Mouse (Mus musculus): Measurements from ENCODE around the gene Abcc12.

The Abcc12 gene

GRCm38 (mm10) chr8:86512131-86512792, 68.2 kb downstream of the Abcc12 start:
- no peak for DNase-seq (ENCODE audit: low spot score)

- no peak for DNase-seq (ENCODE audit: low spot score)
These were observed 79.1 kb downstream of the Abcc12 start for GRCm38 (mm10) chr8:86501341-86501740.

GRCm38 (mm10) chr8:86495056-86495455, 85.4 kb downstream of the Abcc12 start:
- no peak for DNase-seq (ENCODE audit: low spot score)

GRCm38 (mm10) chr8:86493841-86494240, 86.6 kb downstream of the Abcc12 start:
- no peak for DNase-seq (ENCODE audit: low spot score)

GRCm38 (mm10) chr8:86485411-86485810, 95.1 kb downstream of the Abcc12 start:
- no peak for DNase-seq (ENCODE audit: low spot score)

- no peak for DNase-seq (ENCODE audit: low spot score)
These were observed 96.2 kb downstream of the Abcc12 start for GRCm38 (mm10) chr8:86484244-86484643.

- no peak for DNase-seq (ENCODE audit: low spot score)
These were observed 98.4 kb downstream of the Abcc12 start for GRCm38 (mm10) chr8:86482116-86482515.

GRCm38 (mm10) chr8:86475711-86476438, 104.6 kb downstream of the Abcc12 start:
- no peak for DNase-seq (ENCODE audit: low spot score)

GRCm38 (mm10) chr8:86474461-86474860, 106.0 kb downstream of the Abcc12 start:
- no peak for DNase-seq (ENCODE audit: low spot score)

GRCm38 (mm10) chr8:86473121-86473520, 107.4 kb downstream of the Abcc12 start:
- DNase-seq (ENCODE audit: low spot score) = no peak

- DNase-seq (ENCODE audit: low spot score) = no peak
These were observed 109.8 kb downstream of the Abcc12 start for GRCm38 (mm10) chr8:86470717-86471116.

- DNase-seq (ENCODE audit: low spot score) = no peak
These were observed 117.3 kb downstream of the Abcc12 start for GRCm38 (mm10) chr8:86463215-86463614.

GRCm38 (mm10) chr8:86460372-86460771, 120.1 kb downstream of the Abcc12 start:
- DNase-seq (ENCODE audit: low spot score) = no peak

- DNase-seq (ENCODE audit: low spot score) = no peak
These were observed 126.6 kb downstream of the Abcc12 start for GRCm38 (mm10) chr8:86453697-86454480.

- DNase-seq (ENCODE audit: low spot score) = no peak
These were observed 130.5 kb downstream of the Abcc12 start for GRCm38 (mm10) chr8:86449870-86450515.

- DNase-seq (ENCODE audit: low spot score) = no peak
These were observed 135.0 kb downstream of the Abcc12 start for GRCm38 (mm10) chr8:86445516-86445915.

- DNase-seq (ENCODE audit: low spot score) = no peak
These were observed 136.7 kb downstream of the Abcc12 start for GRCm38 (mm10) chr8:86443744-86444143.

GRCm38 (mm10) chr8:86438983-86439299, 141.5 kb downstream of the Abcc12 start:
- no peak for DNase-seq (ENCODE audit: low spot score)

- DNase-seq (ENCODE audit: low spot score) = no peak
These were observed 142.1 kb downstream of the Abcc12 start for GRCm38 (mm10) chr8:86438133-86438982.

GRCm38 (mm10) chr8:86437418-86437817, 143.1 kb downstream of the Abcc12 start:
- DNase-seq (ENCODE audit: low spot score) = no peak

All from ovary, postnatal 10 days (tissue).